Mouse (Mus musculus) megakaryocyte-erythroid progenitor cell, adult 5-6 weeks (primary cell): ENCODE measurements around the gene Epb41l1. TPM values are rescaled to one million over a fixed set of nuclear protein-coding genes. Genes with fewer than 3 reads are reported as not detected.
"Not testable (repeated sequence)": the region's sequence is repeated elsewhere in the genome, so short reads cannot be mapped to it uniquely, and the experiment has no call there.

Experiments
- ATAC-seq: replicated peaks from 2 replicates; pipeline ENCODE4 v1.8.0; 2016; ENCODE audit warnings: mild to moderate bottlenecking, inconsistent platforms; ENCODE audit not compliant: severe bottlenecking, poor library complexity, low FRiP score, low TSS enrichment
- total RNA-seq, 2 experiments: library from RNA; stranded (forward) in 1 of 2; stranded (reverse) in 1 of 2; fragments of 200-1000, 215-1000 nt in 1 of 2; fragments of >200 nt in 1 of 2; fragmentation: Nextera tagmentation in 1 of 2; gene quantifications; 2 replicates each; pipeline ENCODE4 v1.2.3; 2014 to 2017

Epb41l1 gene
- total RNA-seq, 2 experiments from 2014 or later, result not detected

- no peak for ATAC-seq
Measured at GRCm38 (mm10) chr2:156515102-156515501, 94.4 kb downstream of the Epb41l1 start.

GRCm38 (mm10) chr2:156515565-156516185 is 95.0 kb downstream of the Epb41l1 start:
- peak; percentile 80 for ATAC-seq

- ATAC-seq, result not testable (repeated sequence)
Measured at GRCm38 (mm10) chr2:156516678-156517077, 96.0 kb downstream of the Epb41l1 start.

- ATAC-seq, result no peak
Measured at GRCm38 (mm10) chr2:156518306-156518705, 97.6 kb downstream of the Epb41l1 start.

GRCm38 (mm10) chr2:156519584-156519983 is 98.9 kb downstream of the Epb41l1 start:
- no peak for ATAC-seq

GRCm38 (mm10) chr2:156522994-156523393 is 102.3 kb downstream of the Epb41l1 start:
- ATAC-seq, result no peak

- no peak for ATAC-seq
Measured at GRCm38 (mm10) chr2:156524078-156524477, 103.4 kb downstream of the Epb41l1 start.

GRCm38 (mm10) chr2:156529726-156530125 is 109.0 kb downstream of the Epb41l1 start:
- ATAC-seq, result 0 out of 2 replicates have a peak, but pooled peaks have one; percentile 43

- no peak for ATAC-seq
Measured at GRCm38 (mm10) chr2:156533160-156533559, 112.5 kb downstream of the Epb41l1 start.

- ATAC-seq, result no peak
Measured at GRCm38 (mm10) chr2:156538817-156539555, 118.3 kb downstream of the Epb41l1 start.

GRCm38 (mm10) chr2:156540991-156541390 is 120.3 kb downstream of the Epb41l1 start:
- no peak for ATAC-seq

GRCm38 (mm10) chr2:156542410-156542809 is 121.7 kb downstream of the Epb41l1 start:
- no peak for ATAC-seq

- ATAC-seq, result no peak
Measured at GRCm38 (mm10) chr2:156543804-156544203, 123.1 kb downstream of the Epb41l1 start.

- peak; percentile 78 for ATAC-seq
Measured at GRCm38 (mm10) chr2:156547123-156547891, 126.6 kb downstream of the Epb41l1 start, which contains the start of gene Aar2. TSS of gene Aar2 (plus strand) at chr2:156547584.

GRCm38 (mm10) chr2:156552421-156552820 is 131.7 kb downstream of the Epb41l1 start:
- no peak for ATAC-seq

GRCm38 (mm10) chr2:156561808-156562207 is 141.1 kb downstream of the Epb41l1 start:
- no peak for ATAC-seq

GRCm38 (mm10) chr2:156563557-156563956 is 142.8 kb downstream of the Epb41l1 start:
- ATAC-seq, result no peak

- no peak for ATAC-seq
Measured at GRCm38 (mm10) chr2:156566512-156566911, 145.8 kb downstream of the Epb41l1 start.

- ATAC-seq, result no peak
Measured at GRCm38 (mm10) chr2:156568647-156569046, 147.9 kb downstream of the Epb41l1 start.

- no peak for ATAC-seq
Measured at GRCm38 (mm10) chr2:156569261-156569660, 148.6 kb downstream of the Epb41l1 start.
